Mouse (Mus musculus) lung, postnatal 0 days (tissue): ENCODE measurements around the gene Mmel1. TPM values are rescaled to one million over a fixed set of nuclear protein-coding genes. Genes with fewer than 3 reads are reported as not detected.

Experiments
- ATAC-seq: fragments of 200-750 bp; cut with Nextera tagmentation; 2 replicates; pipeline ENCODE4 v1.8.0; 2017; ENCODE audit warnings: moderate library complexity
- DNase-seq: peaks from one replicate; pipeline ENCODE4 v3.0.0-alpha.2; 2016; ENCODE audit warnings: low spot score
- H3K27ac ChIP-seq: fragments of 300-500 bp; sonication (generic); 2 replicates; pipeline ENCODE4 v1.5.1; 2014; ENCODE audit warnings: antibody characterized with exemption, mild to moderate bottlenecking, low read length, mixed read lengths
- H3K27me3 ChIP-seq: fragments of 300-500 bp; sonication (generic); replicated peaks from 2 replicates; pipeline ENCODE4 v1.6.1; 2014; ENCODE audit warnings: low read length, mixed read lengths; ENCODE audit not compliant: insufficient read depth
- H3K36me3 ChIP-seq: fragments of 300-500 bp; sonication (generic); 2 replicates; pipeline ENCODE4 v1.6.1; 2014; ENCODE audit warnings: low read length, mixed read lengths; ENCODE audit not compliant: insufficient read depth
- H3K4me1 ChIP-seq: fragments of 300-500 bp; sonication (generic); 2 replicates; pipeline ENCODE4 v1.6.1; 2014; ENCODE audit warnings: antibody characterized with exemption, low read depth, low read length, mixed read lengths; ENCODE audit not compliant: insufficient read depth
- H3K4me2 ChIP-seq: fragments of 300-500 bp; sonication (generic); replicated peaks from 2 replicates; pipeline ENCODE4 v1.6.1; 2014; ENCODE audit warnings: low read depth, mild to moderate bottlenecking, low read length, moderate library complexity, mixed read lengths
- H3K4me3 ChIP-seq: fragments of 300-500 bp; sonication (generic); 2 replicates; pipeline ENCODE4 v1.5.1; 2014; ENCODE audit warnings: low read depth, low read length
- H3K9ac ChIP-seq: fragments of 300-500 bp; sonication (generic); replicated peaks from 2 replicates; pipeline ENCODE4 v1.6.1; 2014; ENCODE audit warnings: low read depth, mild to moderate bottlenecking
- H3K9me3 ChIP-seq: fragments of 300-500 bp; sonication (generic); 2 replicates; pipeline ENCODE4 v1.6.1; 2016; ENCODE audit warnings: low read length, mixed read lengths
- CTCF ChIP-seq: IDR thresholded peaks from 2 replicates; pipeline ENCODE4 v1.5.1; 2016; ENCODE audit warnings: antibody characterized with exemption, mild to moderate bottlenecking
- EP300 ChIP-seq: IDR thresholded peaks from 2 replicates; pipeline ENCODE4 v1.6.1; 2016; ENCODE audit warnings: antibody characterized with exemption, mild to moderate bottlenecking, control low read depth
- WGBS: fragments of 180-500 bp; shearing (Covaris S2); extraction: QIAGEN DNeasy Blood & Tissue Kit; methylation state at CpG from one replicate; pipeline ENCODE4 v1.1.7; 2014; 5-methylcytosine and 5-hydroxymethylcytosine counted together
- polyA plus RNA-seq: library from polyadenylated mRNA; unstranded; fragments of >200 nt; fragmentation: Nextera tagmentation; extraction: Ambion mirVana; gene quantifications from 2 replicates; pipeline ENCODE4 v1.2.1, GENCODE M21; 2015

Gene Mmel1
- polyA plus RNA-seq, 1 experiment from 2014 or later = 0.06 TPM

GRCm38 (mm10) chr4:154885416-154885815 lies 16.0 kb downstream of the Mmel1 start:
- ATAC-seq = no peak

GRCm38 (mm10) chr4:154886876-154887592 lies 17.6 kb downstream of the Mmel1 start:
- no peaks in the 10 kb centered on the region for H3K36me3 ChIP-seq
- TF ChIP-seq CTCF (no peak), EP300 (no peak)
- H3K27me3 ChIP-seq = no peaks in the 10 kb centered on the region
- H3K4me2 ChIP-seq = no peak overlapping the region
- H3K27ac ChIP-seq = no peak overlapping the region
- H3K9ac ChIP-seq = no peak overlapping the region
- DNase-seq (no peak), ATAC-seq (no peak)
- 57% methylated on average over 12 of the region's 13 CpGs for WGBS
- no peaks in the 10 kb centered on the region for H3K4me1 ChIP-seq
- H3K9me3 ChIP-seq = no peaks in the 10 kb centered on the region
- H3K4me3 ChIP-seq = no peak overlapping the region

More at GRCm38 (mm10) chr4:154885416-154885815, 16.0 kb downstream of the Mmel1 start:
- Histone ChIP-seq H3K36me3 (no peaks in the 10 kb centered on the region), H3K4me1 (no peaks in the 10 kb centered on the region), H3K4me2 (no peak overlapping the region), H3K27ac (no peak overlapping the region), H3K9ac (no peak overlapping the region), H3K4me3 (no peak overlapping the region), H3K9me3 (no peaks in the 10 kb centered on the region), H3K27me3 (no peaks in the 10 kb centered on the region)
- DNase-seq = no peak
- TF ChIP-seq EP300 (no peak), CTCF (no peak)
- WGBS = 75% methylated on average over 11 of the region's 11 CpGs

GRCm38 (mm10) chr4:154887593-154888250 lies 18.3 kb downstream of the Mmel1 start:
- H3K9ac ChIP-seq = no peak overlapping the region
- no peak overlapping the region for H3K4me3 ChIP-seq
- ATAC-seq (no peak), DNase-seq (no peak)
- no peaks in the 10 kb centered on the region for H3K27me3 ChIP-seq
- no peak overlapping the region for H3K27ac ChIP-seq
- TF ChIP-seq CTCF = no peak
- TF ChIP-seq EP300 = no peak
- H3K9me3 ChIP-seq = no peaks in the 10 kb centered on the region
- H3K4me1 ChIP-seq = no peaks in the 10 kb centered on the region
- H3K36me3 ChIP-seq = no peaks in the 10 kb centered on the region
- 72% methylated on average over 15 of the region's 15 CpGs for WGBS
- no peak overlapping the region for H3K4me2 ChIP-seq

GRCm38 (mm10) chr4:154890887-154891286 lies 21.5 kb downstream of the Mmel1 start:
- Histone ChIP-seq H3K27ac (no peak overlapping the region), H3K4me1 (no peaks in the 10 kb centered on the region), H3K36me3 (no peaks in the 10 kb centered on the region), H3K4me2 (no peak overlapping the region), H3K4me3 (no peak overlapping the region), H3K27me3 (no peaks in the 10 kb centered on the region), H3K9me3 (no peaks in the 10 kb centered on the region), H3K9ac (no peak overlapping the region)
- 69% methylated on average over 14 of the region's 14 CpGs for WGBS
- no peak for DNase-seq
- TF ChIP-seq EP300 = no peak
- ATAC-seq = peak; percentile 42

- DNase-seq (no peak), ATAC-seq (no peak)
- H3K27ac ChIP-seq = no peak overlapping the region
- H3K36me3 ChIP-seq = no peaks in the 10 kb centered on the region
- no peak overlapping the region for H3K9ac ChIP-seq
- TF ChIP-seq CTCF (no peak), EP300 (no peak)
- 62% methylated on average over 5 of the region's 5 CpGs for WGBS
- H3K4me2 ChIP-seq = no peak overlapping the region
- H3K27me3 ChIP-seq = no peaks in the 10 kb centered on the region
- H3K4me1 ChIP-seq = peaks cover 8% of the 10 kb centered on the region; the same call in 1 of the 2 replicates
- no peaks in the 10 kb centered on the region for H3K9me3 ChIP-seq
- no peak overlapping the region for H3K4me3 ChIP-seq
Measured at GRCm38 (mm10) chr4:154895549-154895948, 26.2 kb downstream of the Mmel1 start.

- H3K4me2 ChIP-seq = peak overlapping the region; percentile 86
- peak overlapping the region; percentile 46; the same call in 1 of the 2 replicates for H3K4me3 ChIP-seq
- whole genome bisulfite sequencing = 59% methylated on average over 6 of the region's 6 CpGs
- no peaks in the 10 kb centered on the region for H3K27me3 ChIP-seq
- no peaks in the 10 kb centered on the region for H3K9me3 ChIP-seq
- H3K4me1 ChIP-seq = peaks cover 8% of the 10 kb centered on the region; the same call in 1 of the 2 replicates
- no peak overlapping the region for H3K27ac ChIP-seq
- H3K9ac ChIP-seq = peak overlapping the region; percentile 32; the same call in 1 of the 2 replicates
- no peak for ATAC-seq
- peak; percentile 21 for DNase-seq
- no peaks in the 10 kb centered on the region for H3K36me3 ChIP-seq
- no peak for TF ChIP-seq CTCF
- no peak for TF ChIP-seq EP300
Measured at GRCm38 (mm10) chr4:154897676-154898465, 28.5 kb downstream of the Mmel1 start.
